Mouse (Mus musculus): ENCODE results near the gene Prkrip1.

DNA sequence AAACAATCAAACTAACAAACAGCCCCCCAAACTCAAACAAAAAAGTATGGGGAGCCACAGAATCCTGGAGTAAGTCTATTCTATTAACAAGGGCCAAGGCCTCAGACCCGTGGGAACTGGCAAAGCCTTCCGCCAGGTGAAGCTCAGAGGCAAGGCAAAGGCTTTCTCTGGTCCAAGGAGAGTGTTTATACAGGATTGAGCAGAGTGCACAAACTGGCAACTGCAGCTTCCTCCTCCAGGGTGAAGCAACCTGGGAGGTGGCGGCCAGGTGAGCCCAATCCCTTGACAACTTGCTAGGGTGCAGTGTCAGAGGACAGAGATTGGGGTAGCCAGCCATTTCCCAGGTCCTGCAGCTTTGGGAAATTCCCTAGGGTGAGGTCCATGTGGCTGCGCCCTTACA is 31.5 kb downstream of the Prkrip1 start:
- TF ChIP-seq CTCF (IDR thresholded peaks at IDR 0.05; ENCODE audit: low read depth) (no peak), EP300 (IDR thresholded peaks at IDR 0.05; ENCODE audit: low read depth) (no peak)
